Mouse (Mus musculus): ENCODE measurements around the gene Emg1. TPM values are rescaled to one million over a fixed set of nuclear protein-coding genes. Genes with fewer than 3 reads are reported as not detected.
A peak's percentile ranks its signal among the peaks of the same experiment; 100 is the strongest.
"Not testable (repeated sequence)": the region's sequence is repeated elsewhere in the genome, so short reads cannot be mapped to it uniquely, and the experiment has no call there.

Emg1 gene
- polyA plus RNA-seq, 1 experiment from 2014 or later = 219 TPM

DNA sequence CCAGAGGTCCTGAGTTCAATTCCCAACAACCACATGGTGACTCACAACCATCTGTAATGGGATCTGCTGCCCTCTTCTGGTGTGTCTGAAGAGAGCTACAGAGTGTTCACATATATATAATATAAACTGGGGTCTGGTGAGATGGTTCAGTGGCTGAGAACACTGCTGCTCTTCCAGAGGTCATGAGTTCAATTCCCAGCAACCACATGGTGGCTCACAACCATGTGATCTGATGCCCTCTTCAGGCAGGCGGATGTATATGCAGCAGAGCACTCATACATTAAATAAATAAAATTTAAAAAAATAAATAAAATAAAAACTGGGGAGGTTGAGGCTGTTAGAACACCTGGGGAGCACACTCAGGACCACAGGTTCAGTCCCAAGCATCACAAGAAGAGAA is 25.3 kb downstream of the Emg1 start:
- not testable (repeated sequence) for H3K36me3 ChIP-seq (ENCODE audit: insufficient read depth, low read length); H3K4me1 ChIP-seq (ENCODE audit: insufficient read depth, low read length); H3K4me2 ChIP-seq (replicated peaks; ENCODE audit: low read depth, low read length); H3K27ac ChIP-seq (ENCODE audit: low read length); H3K9ac ChIP-seq (replicated peaks; ENCODE audit: low read length); H3K4me3 ChIP-seq (ENCODE audit: low read length); ATAC-seq (ENCODE audit: low FRiP score, low TSS enrichment); H3K9me3 ChIP-seq (ENCODE audit: low read length); H3K27me3 ChIP-seq (ENCODE audit: insufficient read depth, low read length)
- 78% methylated on average over 1 of the region's 1 CpGs for WGBS

GRCm38 (mm10) chr6:124685606-124686386 is 26.2 kb downstream of the Emg1 start:
- Histone ChIP-seq H3K4me1 (ENCODE audit: insufficient read depth, low read length) (peaks cover 4% of the 10 kb centered on the region), H3K4me2 (replicated peaks; ENCODE audit: low read depth, low read length) (no peak overlapping the region), H3K9me3 (ENCODE audit: low read length) (no peaks in the 10 kb centered on the region), H3K36me3 (ENCODE audit: insufficient read depth, low read length) (no peaks in the 10 kb centered on the region), H3K9ac (replicated peaks; ENCODE audit: low read length) (no peak overlapping the region), H3K27me3 (ENCODE audit: insufficient read depth, low read length) (no peaks in the 10 kb centered on the region), H3K4me3 (ENCODE audit: low read length) (no peak overlapping the region), H3K27ac (ENCODE audit: low read length) (no peak overlapping the region)
- no peak for ATAC-seq (ENCODE audit: low FRiP score, low TSS enrichment)
- 92% methylated on average over 12 of the region's 12 CpGs for WGBS

GRCm38 (mm10) chr6:124683591-124684417 is 28.2 kb downstream of the Emg1 start:
- Histone ChIP-seq H3K4me1 (ENCODE audit: insufficient read depth, low read length) (peaks cover 4% of the 10 kb centered on the region), H3K27ac (ENCODE audit: low read length) (no peak overlapping the region), H3K27me3 (ENCODE audit: insufficient read depth, low read length) (no peaks in the 10 kb centered on the region), H3K9me3 (ENCODE audit: low read length) (no peaks in the 10 kb centered on the region), H3K4me2 (replicated peaks; ENCODE audit: low read depth, low read length) (no peak overlapping the region), H3K36me3 (ENCODE audit: insufficient read depth, low read length) (no peaks in the 10 kb centered on the region), H3K4me3 (ENCODE audit: low read length) (no peak overlapping the region), H3K9ac (replicated peaks; ENCODE audit: low read length) (no peak overlapping the region)
- peak; percentile 67 for ATAC-seq (ENCODE audit: low FRiP score, low TSS enrichment)
- WGBS = 69% methylated on average over 14 of the region's 14 CpGs

- H3K4me3 ChIP-seq (ENCODE audit: low read length); H3K9ac ChIP-seq (replicated peaks; ENCODE audit: low read length); H3K9me3 ChIP-seq (ENCODE audit: low read length); H3K4me2 ChIP-seq (replicated peaks; ENCODE audit: low read depth, low read length); H3K36me3 ChIP-seq (ENCODE audit: insufficient read depth, low read length); H3K27me3 ChIP-seq (ENCODE audit: insufficient read depth, low read length); H3K27ac ChIP-seq (ENCODE audit: low read length); H3K4me1 ChIP-seq (ENCODE audit: insufficient read depth, low read length); ATAC-seq (ENCODE audit: low FRiP score, low TSS enrichment): not testable (repeated sequence)
- 53% methylated on average over 6 of the region's 6 CpGs for WGBS
Measured at GRCm38 (mm10) chr6:124682291-124682690, 29.7 kb downstream of the Emg1 start.

DNA sequence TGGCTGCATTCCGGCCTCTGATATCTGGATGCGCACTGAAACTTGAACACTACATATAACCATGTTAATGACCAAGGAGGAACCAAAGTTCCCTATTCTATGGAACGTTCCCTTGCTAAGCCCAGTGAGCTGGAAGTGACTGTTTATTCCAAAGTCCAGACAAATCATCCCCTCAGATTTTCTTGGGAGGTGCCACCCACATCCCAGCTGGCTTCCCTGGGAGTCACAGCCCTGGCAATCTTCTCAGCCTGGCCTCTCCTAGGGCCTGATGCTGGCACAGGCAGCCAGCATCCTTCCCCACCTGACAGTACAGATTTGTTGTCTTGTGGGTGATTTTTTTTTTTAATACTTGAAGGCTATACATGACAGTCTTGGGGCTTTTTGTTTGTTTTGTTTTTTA is 32.5 kb downstream of the Emg1 start:
- H3K9me3 ChIP-seq (ENCODE audit: low read length) = no peaks in the 10 kb centered on the region
- no peak overlapping the region for H3K9ac ChIP-seq (replicated peaks; ENCODE audit: low read length)
- H3K4me1 ChIP-seq (ENCODE audit: insufficient read depth, low read length) = peaks cover 4% of the 10 kb centered on the region
- no peak overlapping the region for H3K27ac ChIP-seq (ENCODE audit: low read length)
- 87% methylated on average over 3 of the region's 3 CpGs for WGBS
- H3K4me2 ChIP-seq (replicated peaks; ENCODE audit: low read depth, low read length) = no peak overlapping the region
- no peak overlapping the region for H3K4me3 ChIP-seq (ENCODE audit: low read length)
- no peak for ATAC-seq (ENCODE audit: low FRiP score, low TSS enrichment)
- no peaks in the 10 kb centered on the region for H3K36me3 ChIP-seq (ENCODE audit: insufficient read depth, low read length)
- no peaks in the 10 kb centered on the region for H3K27me3 ChIP-seq (ENCODE audit: insufficient read depth, low read length)

DNA sequence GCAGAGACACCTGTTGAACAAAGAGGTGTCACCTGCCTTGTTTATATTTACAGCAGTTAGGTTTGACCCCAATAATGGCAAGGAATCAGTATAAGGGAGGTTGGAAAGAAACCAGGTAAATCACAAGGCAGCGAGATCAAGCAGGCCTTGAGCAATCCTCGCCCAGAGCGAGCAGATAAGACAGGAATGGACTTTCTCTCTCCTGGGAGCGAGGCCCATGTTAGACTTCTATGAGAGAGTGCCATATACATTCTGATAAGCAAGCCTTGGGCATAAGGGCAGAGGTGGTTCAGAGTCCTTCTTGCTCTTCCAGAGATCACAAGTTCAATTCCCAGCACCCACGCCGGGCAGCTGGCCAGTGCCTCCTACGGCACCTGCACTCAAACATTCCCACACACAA is 33.2 kb downstream of the Emg1 start:
- 93% methylated on average over 7 of the region's 7 CpGs for WGBS
- H3K9me3 ChIP-seq (ENCODE audit: low read length) = no peaks in the 10 kb centered on the region
- no peak overlapping the region for H3K9ac ChIP-seq (replicated peaks; ENCODE audit: low read length)
- ATAC-seq (ENCODE audit: low FRiP score, low TSS enrichment) = no peak
- peaks cover 6% of the 10 kb centered on the region; the same call in 1 of the 2 replicates for H3K36me3 ChIP-seq (ENCODE audit: insufficient read depth, low read length)
- no peak overlapping the region for H3K27ac ChIP-seq (ENCODE audit: low read length)
- no peaks in the 10 kb centered on the region for H3K27me3 ChIP-seq (ENCODE audit: insufficient read depth, low read length)
- peaks cover 4% of the 10 kb centered on the region for H3K4me1 ChIP-seq (ENCODE audit: insufficient read depth, low read length)
- no peak overlapping the region for H3K4me2 ChIP-seq (replicated peaks; ENCODE audit: low read depth, low read length)
- no peak overlapping the region for H3K4me3 ChIP-seq (ENCODE audit: low read length)

DNA sequence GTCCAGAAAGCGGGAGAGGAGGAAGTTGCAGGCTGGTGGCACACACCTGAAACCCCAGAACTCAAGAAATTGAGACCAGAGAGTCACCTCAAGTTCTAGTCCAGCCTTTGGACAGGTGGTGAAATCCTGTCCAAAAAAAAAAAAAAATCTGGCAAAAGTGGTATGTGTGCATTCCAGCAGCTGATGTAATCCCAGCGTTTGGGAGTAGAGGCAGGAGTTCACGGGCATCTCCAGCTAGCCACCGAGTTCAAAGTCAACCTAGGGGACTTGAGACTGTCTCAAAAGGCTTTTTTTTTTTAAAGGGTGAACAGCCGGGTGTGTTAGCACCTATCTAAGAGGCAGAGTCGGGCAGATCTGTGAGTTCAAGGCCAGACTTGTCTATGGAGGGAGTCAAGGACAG is 35.8 kb downstream of the Emg1 start:
- ATAC-seq (ENCODE audit: low FRiP score, low TSS enrichment) = no peak
- WGBS = 86% methylated on average over 6 of the region's 6 CpGs
- no peak overlapping the region for H3K4me2 ChIP-seq (replicated peaks; ENCODE audit: low read depth, low read length)
- H3K9ac ChIP-seq (replicated peaks; ENCODE audit: low read length) = no peak overlapping the region
- H3K27me3 ChIP-seq (ENCODE audit: insufficient read depth, low read length) = no peaks in the 10 kb centered on the region
- H3K27ac ChIP-seq (ENCODE audit: low read length) = no peak overlapping the region
- no peaks in the 10 kb centered on the region for H3K9me3 ChIP-seq (ENCODE audit: low read length)
- H3K4me3 ChIP-seq (ENCODE audit: low read length) = no peak overlapping the region
- peaks cover 5% of the 10 kb centered on the region; the same call in 1 of the 2 replicates for H3K4me1 ChIP-seq (ENCODE audit: insufficient read depth, low read length)
- peaks cover 6% of the 10 kb centered on the region; the same call in 1 of the 2 replicates for H3K36me3 ChIP-seq (ENCODE audit: insufficient read depth, low read length)

DNA sequence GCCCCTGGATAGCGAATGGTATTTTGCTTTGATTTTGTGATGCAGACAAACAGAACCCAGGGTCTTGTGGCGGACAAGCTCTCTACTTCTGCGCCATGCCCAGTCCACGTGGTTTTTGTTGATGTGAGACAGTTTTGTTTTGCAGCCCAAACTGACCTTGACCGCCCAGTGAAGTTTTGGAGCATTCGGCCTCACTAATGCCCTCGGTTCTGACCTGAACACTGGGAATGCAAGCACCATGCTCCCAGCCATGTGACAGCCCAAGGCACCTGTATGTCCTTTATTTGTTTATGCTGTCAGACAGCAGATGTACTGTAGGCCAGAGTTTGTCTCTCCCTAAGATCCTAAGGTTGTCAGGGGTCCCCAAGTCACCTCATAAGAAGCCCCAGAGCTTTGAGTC is 37.4 kb downstream of the Emg1 start:
- Histone ChIP-seq H3K9ac (replicated peaks; ENCODE audit: low read length) (no peak overlapping the region), H3K9me3 (ENCODE audit: low read length) (no peaks in the 10 kb centered on the region), H3K27ac (ENCODE audit: low read length) (no peak overlapping the region), H3K4me2 (replicated peaks; ENCODE audit: low read depth, low read length) (no peak overlapping the region), H3K27me3 (ENCODE audit: insufficient read depth, low read length) (no peaks in the 10 kb centered on the region), H3K4me1 (ENCODE audit: insufficient read depth, low read length) (peaks cover 5% of the 10 kb centered on the region; the same call in 1 of the 2 replicates), H3K4me3 (ENCODE audit: low read length) (no peak overlapping the region), H3K36me3 (ENCODE audit: insufficient read depth, low read length) (peaks cover 6% of the 10 kb centered on the region; the same call in 1 of the 2 replicates)
- 96% methylated on average over 7 of the region's 7 CpGs for WGBS
- no peak for ATAC-seq (ENCODE audit: low FRiP score, low TSS enrichment)

DNA sequence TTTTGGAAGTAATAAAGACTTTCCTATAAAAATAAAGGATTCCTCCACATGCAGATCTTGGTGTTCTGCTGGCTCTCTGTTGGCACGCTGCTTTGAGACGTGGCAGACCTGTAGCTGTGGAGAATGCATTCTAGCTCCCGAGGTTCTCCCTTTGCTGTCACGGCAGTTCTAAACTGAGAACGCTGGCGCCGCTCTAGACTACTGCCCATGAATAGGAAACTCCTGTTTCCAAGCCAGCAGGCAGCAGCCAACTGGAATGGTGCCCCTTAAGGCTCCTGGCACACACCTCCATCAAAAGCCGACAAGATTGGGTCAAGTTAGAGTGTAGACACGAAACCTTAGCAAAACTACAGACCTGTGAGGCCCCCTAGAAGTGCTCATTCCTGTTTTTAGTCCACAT is 38.4 kb downstream of the Emg1 start:
- no peak overlapping the region for H3K9ac ChIP-seq (replicated peaks; ENCODE audit: low read length)
- no peak overlapping the region for H3K4me3 ChIP-seq (ENCODE audit: low read length)
- H3K36me3 ChIP-seq (ENCODE audit: insufficient read depth, low read length) = peaks cover 6% of the 10 kb centered on the region; the same call in 1 of the 2 replicates
- no peak overlapping the region for H3K4me2 ChIP-seq (replicated peaks; ENCODE audit: low read depth, low read length)
- no peaks in the 10 kb centered on the region for H3K9me3 ChIP-seq (ENCODE audit: low read length)
- WGBS = 91% methylated on average over 9 of the region's 9 CpGs
- ATAC-seq (ENCODE audit: low FRiP score, low TSS enrichment) = no peak
- H3K27ac ChIP-seq (ENCODE audit: low read length) = no peak overlapping the region
- H3K27me3 ChIP-seq (ENCODE audit: insufficient read depth, low read length) = no peaks in the 10 kb centered on the region
- peaks cover 5% of the 10 kb centered on the region; the same call in 1 of the 2 replicates for H3K4me1 ChIP-seq (ENCODE audit: insufficient read depth, low read length)

DNA sequence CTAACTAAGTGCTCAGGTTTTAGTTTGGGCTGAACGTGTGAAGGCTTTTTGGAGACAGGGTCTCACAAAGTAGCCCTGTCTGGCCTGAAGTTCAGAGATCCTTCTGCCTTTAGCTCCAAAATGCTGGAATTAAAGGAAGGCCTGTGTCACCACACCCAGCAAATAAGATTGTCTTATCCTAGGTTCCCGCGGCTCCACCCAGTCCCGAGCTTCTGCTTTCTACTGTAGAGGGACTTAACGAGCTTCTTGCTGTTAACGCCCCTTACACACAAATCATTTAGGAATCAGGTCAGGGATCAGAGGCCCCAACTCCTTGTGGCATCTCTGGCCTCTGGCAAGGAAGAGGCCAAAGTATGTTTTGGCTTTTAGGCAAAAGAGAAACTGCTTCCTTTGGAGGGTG is 39.9 kb downstream of the Emg1 start:
- no peak overlapping the region for H3K4me3 ChIP-seq (ENCODE audit: low read length)
- H3K27me3 ChIP-seq (ENCODE audit: insufficient read depth, low read length) = no peaks in the 10 kb centered on the region
- ATAC-seq (ENCODE audit: low FRiP score, low TSS enrichment) = no peak
- H3K4me1 ChIP-seq (ENCODE audit: insufficient read depth, low read length) = peaks cover 5% of the 10 kb centered on the region; the same call in 1 of the 2 replicates
- H3K36me3 ChIP-seq (ENCODE audit: insufficient read depth, low read length) = peaks cover 6% of the 10 kb centered on the region; the same call in 1 of the 2 replicates
- no peak overlapping the region for H3K4me2 ChIP-seq (replicated peaks; ENCODE audit: low read depth, low read length)
- H3K9me3 ChIP-seq (ENCODE audit: low read length) = no peaks in the 10 kb centered on the region
- H3K9ac ChIP-seq (replicated peaks; ENCODE audit: low read length) = no peak overlapping the region
- no peak overlapping the region for H3K27ac ChIP-seq (ENCODE audit: low read length)
- WGBS = 42% methylated on average over 6 of the region's 6 CpGs

Data from kidney, embryonic 16.5 days (tissue).